Mouse (Mus musculus) liver, embryonic 11.5 days (tissue): ENCODE results near the gene Cfap57. TPM values are rescaled to one million over a fixed set of nuclear protein-coding genes. Genes with fewer than 3 reads are reported as not detected.
"Not testable (repeated sequence)": the region's sequence is repeated elsewhere in the genome, so short reads cannot be mapped to it uniquely, and the experiment has no call there.

Experiments
- ATAC-seq: fragments of 200-750 bp; cut with Nextera tagmentation; replicated peaks from 2 replicates; pipeline ENCODE4 v1.8.0; 2017; ENCODE audit warnings: moderate number of reproducible peaks, mild to moderate bottlenecking, moderate TSS enrichment, moderate library complexity; ENCODE audit not compliant: low FRiP score
- DNase-seq: peaks from one replicate; pipeline ENCODE4 v3.0.0-alpha.2; 2017; ENCODE audit warnings: low spot score
- H3K27ac ChIP-seq: fragments of 300-500 bp; sonication (generic); 2 replicates; pipeline ENCODE4 v1.5.1; 2014; ENCODE audit warnings: mild to moderate bottlenecking, low read depth, low read length, control low read depth
- H3K27me3 ChIP-seq: fragments of 300-500 bp; sonication (generic); replicated peaks from 2 replicates; pipeline ENCODE4 v1.6.1; 2014; ENCODE audit warnings: low read length, mixed read lengths; ENCODE audit not compliant: control insufficient read depth, insufficient read depth
- H3K36me3 ChIP-seq: fragments of 300-500 bp; sonication (generic); 2 replicates; pipeline ENCODE4 v1.6.1; 2014; ENCODE audit warnings: mild to moderate bottlenecking, low read length, moderate library complexity, mixed read lengths; ENCODE audit not compliant: control insufficient read depth, insufficient read depth
- H3K4me1 ChIP-seq: fragments of 300-500 bp; sonication (generic); replicated peaks from 2 replicates; pipeline ENCODE4 v1.6.1; 2014; ENCODE audit warnings: low read length, mixed read lengths; ENCODE audit not compliant: control insufficient read depth, insufficient read depth
- H3K4me2 ChIP-seq: fragments of 300-500 bp; sonication (generic); 2 replicates; pipeline ENCODE4 v1.6.1; 2014; ENCODE audit warnings: mild to moderate bottlenecking, control low read depth, moderate library complexity
- H3K4me3 ChIP-seq: fragments of 300-500 bp; sonication (generic); 2 replicates; pipeline ENCODE4 v1.5.1; 2014; ENCODE audit warnings: low read depth, low read length, control low read depth
- H3K9ac ChIP-seq: fragments of 300-500 bp; sonication (generic); 2 replicates; pipeline ENCODE4 v1.6.1; 2014; ENCODE audit warnings: low read depth, low read length, control low read depth
- H3K9me3 ChIP-seq: fragments of 300-500 bp; sonication (generic); 2 replicates; pipeline ENCODE4 v1.6.1; 2016; ENCODE audit warnings: low read length, inconsistent platforms, mixed read lengths; ENCODE audit not compliant: control insufficient read depth
- WGBS: fragments of 180-500 bp; shearing (Covaris S2); extraction: QIAGEN DNeasy Blood & Tissue Kit; methylation state at CpG from one replicate; pipeline ENCODE4 v1.1.7; 2014; 5-methylcytosine and 5-hydroxymethylcytosine counted together
- polyA plus RNA-seq: library from polyadenylated mRNA; unstranded; fragments of >200 nt; fragmentation: Nextera tagmentation; extraction: Ambion mirVana; gene quantifications from 2 replicates; pipeline ENCODE4 v1.2.1, GENCODE M21; 2014

The Cfap57 gene
- polyA plus RNA-seq, 1 experiment from 2014 or later = 0.86 TPM

DNA sequence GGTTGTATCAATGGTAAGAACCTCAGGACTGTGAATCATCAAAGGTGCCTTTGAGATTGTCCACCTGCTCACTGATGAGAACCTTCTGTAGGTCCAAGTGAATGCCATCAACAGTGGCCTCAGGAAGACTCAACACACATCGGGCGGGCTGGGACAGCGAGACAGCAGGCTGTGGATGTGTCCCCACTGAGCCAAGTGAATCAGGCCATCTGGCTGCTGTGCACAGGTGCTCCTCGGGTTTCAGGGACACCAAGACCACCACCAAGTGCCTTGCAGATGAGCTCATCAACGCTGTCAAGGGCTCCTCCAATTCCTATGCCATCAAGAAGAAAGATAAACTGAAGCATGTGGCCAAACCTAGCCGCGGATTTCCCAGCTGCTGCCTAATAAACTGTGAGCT lies 98.3 kb downstream of the Cfap57 start:
- WGBS = 83% methylated on average over 7 of the region's 7 CpGs
- Histone ChIP-seq H3K9me3 (no peaks in the 10 kb centered on the region), H3K27ac (no peak overlapping the region), H3K9ac (no peak overlapping the region), H3K4me1 (0 out of 2 replicates have a peak, but pooled peaks cover 2% of the 10 kb centered on the region), H3K4me2 (no peak overlapping the region), H3K36me3 (no peaks in the 10 kb centered on the region), H3K27me3 (peaks cover 3% of the 10 kb centered on the region; the same call in 1 of the 2 replicates), H3K4me3 (no peak overlapping the region)
- ATAC-seq (no peak), DNase-seq (no peak)

DNA sequence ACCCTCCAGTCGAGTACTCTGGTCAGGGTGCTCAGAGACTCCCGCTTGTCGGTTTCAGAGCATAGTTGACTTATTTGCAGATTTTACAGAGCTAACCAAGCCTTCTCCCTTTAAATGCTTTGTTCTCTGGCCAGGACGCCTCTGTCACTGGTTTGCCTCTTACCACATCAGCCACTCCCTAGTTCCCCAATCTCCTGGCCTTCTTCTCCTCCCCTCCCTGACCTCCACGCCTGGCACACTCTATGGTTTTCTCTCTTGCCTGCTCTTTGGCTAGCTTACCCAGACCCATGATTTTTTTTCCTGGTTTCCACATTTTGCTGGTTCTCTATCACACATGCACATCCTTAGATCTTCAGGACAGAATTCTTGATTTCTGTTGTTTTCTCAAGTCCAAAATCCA lies 102.4 kb downstream of the Cfap57 start:
- DNase-seq (no peak), ATAC-seq (no peak)
- H3K36me3 ChIP-seq = no peaks in the 10 kb centered on the region
- peaks cover 8% of the 10 kb centered on the region for H3K4me1 ChIP-seq
- H3K4me2 ChIP-seq = no peak overlapping the region
- no peak overlapping the region for H3K27ac ChIP-seq
- WGBS = 58% methylated on average over 5 of the region's 5 CpGs
- no peaks in the 10 kb centered on the region for H3K9me3 ChIP-seq
- H3K27me3 ChIP-seq = peaks cover 11% of the 10 kb centered on the region; the same call in 1 of the 2 replicates
- H3K4me3 ChIP-seq = no peak overlapping the region
- no peak overlapping the region for H3K9ac ChIP-seq

GRCm38 (mm10) chr4:118517497-118518146 lies 103.0 kb downstream of the Cfap57 start:
- Histone ChIP-seq H3K27ac (no peak overlapping the region), H3K27me3 (peaks cover 11% of the 10 kb centered on the region; the same call in 1 of the 2 replicates), H3K9me3 (no peaks in the 10 kb centered on the region), H3K4me1 (peaks cover 8% of the 10 kb centered on the region), H3K4me3 (no peak overlapping the region), H3K4me2 (no peak overlapping the region), H3K9ac (no peak overlapping the region), H3K36me3 (no peaks in the 10 kb centered on the region)
- DNase-seq = no peak
- no peak for ATAC-seq
- WGBS = 37% methylated on average over 16 of the region's 16 CpGs

GRCm38 (mm10) chr4:118516699-118517496 lies 103.7 kb downstream of the Cfap57 start:
- Histone ChIP-seq H3K4me3 (no peak overlapping the region), H3K9me3 (no peaks in the 10 kb centered on the region), H3K9ac (no peak overlapping the region), H3K4me2 (peak overlapping the region; percentile 10; the same call in 1 of the 2 replicates), H3K27me3 (peaks cover 11% of the 10 kb centered on the region; the same call in 1 of the 2 replicates), H3K27ac (no peak overlapping the region), H3K36me3 (no peaks in the 10 kb centered on the region), H3K4me1 (peaks cover 8% of the 10 kb centered on the region)
- WGBS = 11% methylated on average over 20 of the region's 20 CpGs
- no peak for ATAC-seq
- DNase-seq = no peak

DNA sequence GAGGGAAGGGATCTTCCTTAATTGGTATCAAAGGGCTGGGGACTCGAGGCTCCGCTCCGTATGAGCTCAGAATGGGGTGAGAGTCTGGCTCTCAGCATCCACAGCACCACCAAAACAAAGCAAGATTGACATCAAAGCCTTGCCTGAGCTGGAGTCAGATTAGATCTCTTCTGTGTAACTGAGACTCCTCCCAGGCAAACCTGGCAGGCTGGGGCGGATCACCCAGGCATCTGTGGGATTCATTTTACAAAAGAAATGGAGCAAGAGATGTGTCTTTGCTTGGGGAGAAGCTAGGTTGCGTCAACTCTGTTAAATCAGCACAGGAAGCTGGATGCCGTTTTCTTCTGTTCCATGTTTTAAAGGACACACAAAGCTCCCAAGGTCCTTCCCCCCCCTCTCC lies 111.5 kb downstream of the Cfap57 start:
- DNase-seq (no peak), ATAC-seq (no peak)
- Histone ChIP-seq H3K9me3 (no peaks in the 10 kb centered on the region), H3K4me3 (no peak overlapping the region), H3K36me3 (no peaks in the 10 kb centered on the region), H3K4me1 (no peaks in the 10 kb centered on the region), H3K27me3 (no peaks in the 10 kb centered on the region), H3K27ac (no peak overlapping the region), H3K4me2 (no peak overlapping the region), H3K9ac (no peak overlapping the region)
- WGBS = 41% methylated on average over 6 of the region's 6 CpGs

- H3K27ac ChIP-seq, H3K9ac ChIP-seq, H3K27me3 ChIP-seq, H3K4me1 ChIP-seq, DNase-seq, H3K4me2 ChIP-seq, H3K36me3 ChIP-seq, H3K9me3 ChIP-seq, H3K4me3 ChIP-seq, ATAC-seq: not testable (repeated sequence)
- WGBS = 68% methylated on average over 1 of the region's 1 CpGs
These were observed 113.4 kb downstream of the Cfap57 start for GRCm38 (mm10) chr4:118507171-118507570.

GRCm38 (mm10) chr4:118505551-118505950 lies 115.0 kb downstream of the Cfap57 start:
- H3K4me2 ChIP-seq = no peak overlapping the region
- H3K4me1 ChIP-seq = no peaks in the 10 kb centered on the region
- no peak overlapping the region for H3K27ac ChIP-seq
- WGBS = 54% methylated on average over 3 of the region's 3 CpGs
- no peak overlapping the region for H3K9ac ChIP-seq
- no peaks in the 10 kb centered on the region for H3K9me3 ChIP-seq
- H3K27me3 ChIP-seq = no peaks in the 10 kb centered on the region
- H3K36me3 ChIP-seq = no peaks in the 10 kb centered on the region
- DNase-seq = no peak
- ATAC-seq = no peak
- H3K4me3 ChIP-seq = no peak overlapping the region
